Mouse (Mus musculus) heart, adult 2 months (tissue): ENCODE measurements around the gene Rpusd3. TPM values are rescaled to one million over a fixed set of nuclear protein-coding genes. Genes with fewer than 3 reads are reported as not detected.

ENCODE experiments used
- DNase-seq, 2 experiments: peaks; one replicate each; pipeline ENCODE4 v3.0.0; 2021
- H3K27ac ChIP-seq: fragments of 200-600 bp; 2 replicates; pipeline ENCODE4 v1.8.1; 2022
- H3K27me3 ChIP-seq: fragments of 200-500 bp; 2 replicates; pipeline ENCODE4 v1.6.1; 2012; ENCODE audit warnings: mild to moderate bottlenecking, low read length, inconsistent platforms, mixed read lengths; ENCODE audit not compliant: control insufficient read depth, insufficient read depth
- H3K36me3 ChIP-seq: fragments of 200-500 bp; 2 replicates; pipeline ENCODE4 v1.6.1; 2012; ENCODE audit warnings: low read length, inconsistent platforms; ENCODE audit not compliant: control insufficient read depth, insufficient read depth
- H3K4me1 ChIP-seq: fragments of 200-500 bp; 2 replicates; pipeline ENCODE4 v1.6.1; 2011; ENCODE audit warnings: low read length; ENCODE audit not compliant: control insufficient read depth, insufficient read depth
- H3K4me3 ChIP-seq: fragments of 200-600 bp; 2 replicates; pipeline ENCODE4 v1.8.1; 2022
- H3K79me2 ChIP-seq: fragments of 200-500 bp; replicated peaks from 2 replicates; pipeline ENCODE4 v1.6.1; 2012; ENCODE audit warnings: mild to moderate bottlenecking, inconsistent platforms, low read length, moderate library complexity, mixed read lengths; ENCODE audit not compliant: control insufficient read depth, insufficient read depth
- H3K9ac ChIP-seq: fragments of 200-500 bp; 2 replicates; pipeline ENCODE4 v1.6.1; 2012; ENCODE audit warnings: low read depth, mild to moderate bottlenecking, control low read depth, inconsistent platforms, low read length, mixed read lengths
- CTCF ChIP-seq: fragments of 200-600 bp; IDR thresholded peaks from 2 replicates; pipeline ENCODE4 v1.8.1; 2022; ENCODE audit warnings: antibody characterized with exemption, mild to moderate bottlenecking, moderate library complexity
- EP300 ChIP-seq: fragments of 200-500 bp; IDR thresholded peaks from 2 replicates; pipeline ENCODE4 v1.6.1; 2011; ENCODE audit warnings: low read depth, low read length, control low read depth; ENCODE audit not compliant: insufficient read depth
- POLR2A ChIP-seq: fragments of 200-500 bp; IDR thresholded peaks from 2 replicates; pipeline ENCODE4 v1.6.1; 2011; ENCODE audit warnings: mild to moderate bottlenecking, low read depth, low read length, control low read depth; ENCODE audit not compliant: insufficient read depth
- WGBS: fragments of 180-500 bp; shearing (Covaris S2); methylation state at CpG from one replicate; pipeline ENCODE4 v1.1.7; 2018; 5-methylcytosine and 5-hydroxymethylcytosine counted together
- intact Hi-C: fragments of 180-260 bp; cut with DNase I; formaldehyde crosslinking; loops from one replicate; pipeline ENCODE4 v1.15.1; 2025
- polyA plus RNA-seq: library from polyadenylated mRNA; depleted of rRNA; stranded (reverse); fragments of >200 nt; gene quantifications from 2 replicates; pipeline ENCODE4 v1.2.3, GENCODE M21; 2012
- total RNA-seq, 2 experiments: library from RNA; stranded (reverse); gene quantifications; 2 replicates each; pipeline ENCODE4 v1.2.3; 2021

Gene Rpusd3
- total and polyA plus RNA-seq, 3 experiments, result 8.3 to 39.0 (median 10.3) TPM

DNA sequence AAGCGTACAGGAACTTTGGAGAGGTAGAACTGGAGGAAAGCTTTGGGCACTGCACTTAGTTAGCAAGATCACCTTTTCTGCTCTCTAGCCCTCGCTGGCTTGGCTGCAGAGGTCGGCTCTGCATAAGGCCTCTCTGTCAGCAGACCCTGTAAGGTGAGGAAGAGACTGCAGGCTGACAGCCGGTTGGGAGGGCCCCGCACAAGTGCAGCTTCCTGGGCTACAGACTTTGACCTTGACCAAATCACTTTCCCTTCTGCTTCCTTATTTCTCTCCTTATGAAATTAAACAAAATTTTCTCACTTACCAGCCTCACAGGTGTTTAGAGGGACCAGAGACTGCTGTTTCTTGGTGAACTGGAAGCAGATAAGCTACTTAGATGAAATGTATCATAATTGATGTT, 35.9 kb upstream of the Rpusd3 start:
- no peak for DNase-seq
- no peaks in the 10 kb centered on the region for H3K27me3 ChIP-seq
- H3K79me2 ChIP-seq, result no peaks in the 10 kb centered on the region
- H3K4me1 ChIP-seq, result peaks cover 3% of the 10 kb centered on the region
- H3K4me3 ChIP-seq, result no peak overlapping the region
- TF ChIP-seq EP300, result no peak
- TF ChIP-seq POLR2A, result no peak
- no peak for TF ChIP-seq CTCF
- intact Hi-C loops, result no loop called here
- 55% methylated on average over 5 of the region's 5 CpGs for WGBS
- H3K27ac ChIP-seq, result no peak overlapping the region
- no peaks in the 10 kb centered on the region for H3K36me3 ChIP-seq
- H3K9ac ChIP-seq, result no peak overlapping the region

DNA sequence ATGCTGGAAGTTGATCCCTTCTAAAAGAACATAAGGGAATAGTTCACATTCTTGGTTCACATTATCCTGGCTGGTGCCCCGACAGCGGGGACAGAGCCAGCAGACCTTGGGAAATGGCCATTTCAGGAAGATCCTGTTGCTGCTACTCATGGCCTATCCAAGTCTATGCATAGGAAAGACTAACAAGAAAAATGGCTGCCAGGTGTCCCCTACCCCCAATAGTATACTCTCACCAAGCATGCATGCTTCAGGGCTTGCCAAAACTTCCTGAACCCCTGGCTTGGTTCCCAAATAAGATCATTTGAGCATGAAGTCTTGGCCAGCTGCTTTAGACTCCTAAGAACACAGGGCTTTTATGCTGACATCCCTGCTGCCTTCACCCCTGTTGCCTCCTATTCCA, 32.7 kb upstream of the Rpusd3 start:
- 33% methylated on average over 2 of the region's 2 CpGs for WGBS
- H3K27me3 ChIP-seq, result no peaks in the 10 kb centered on the region
- no peak for TF ChIP-seq POLR2A
- TF ChIP-seq EP300, result no peak
- no peak for TF ChIP-seq CTCF
- intact Hi-C loops, result no loop called here
- no peak overlapping the region for H3K27ac ChIP-seq
- H3K4me3 ChIP-seq, result no peak overlapping the region
- H3K9ac ChIP-seq, result no peak overlapping the region
- no peaks in the 10 kb centered on the region for H3K79me2 ChIP-seq
- H3K36me3 ChIP-seq, result 0 out of 2 replicates have a peak, but pooled peaks cover 2% of the 10 kb centered on the region
- no peak for DNase-seq
- peaks cover 3% of the 10 kb centered on the region for H3K4me1 ChIP-seq

DNA sequence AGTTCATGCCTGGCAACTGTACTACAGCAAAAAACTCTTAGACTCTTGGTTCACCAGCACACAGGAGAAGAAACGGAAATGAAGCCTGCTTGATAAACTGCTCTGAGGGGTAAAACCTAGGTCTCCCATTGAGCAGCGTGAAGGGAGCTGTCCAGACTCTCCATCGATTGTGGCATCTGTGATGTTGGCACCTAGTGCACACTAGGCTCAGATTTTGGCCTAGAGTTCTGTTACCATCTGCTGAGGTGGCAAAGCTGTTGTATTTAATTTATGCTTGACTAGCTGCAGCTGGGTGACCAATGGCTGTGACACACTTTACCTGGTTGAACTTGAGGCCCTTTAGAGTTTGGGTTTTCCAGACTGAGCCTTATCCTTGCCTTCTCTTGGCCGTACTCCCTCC, 28.5 kb upstream of the Rpusd3 start:
- no peak overlapping the region for H3K27ac ChIP-seq
- intact Hi-C loops, result no loop called here
- H3K4me3 ChIP-seq, result no peak overlapping the region
- no peaks in the 10 kb centered on the region; the same call in 1 of the 2 replicates for H3K79me2 ChIP-seq
- DNase-seq, result no peak
- WGBS, result 97% methylated on average over 4 of the region's 4 CpGs
- H3K36me3 ChIP-seq, result 0 out of 2 replicates have a peak, but pooled peaks cover 2% of the 10 kb centered on the region
- H3K27me3 ChIP-seq, result no peaks in the 10 kb centered on the region
- H3K4me1 ChIP-seq, result peaks cover 5% of the 10 kb centered on the region
- no peak for TF ChIP-seq CTCF
- no peak for TF ChIP-seq EP300
- TF ChIP-seq POLR2A, result no peak
- no peak overlapping the region for H3K9ac ChIP-seq

DNA sequence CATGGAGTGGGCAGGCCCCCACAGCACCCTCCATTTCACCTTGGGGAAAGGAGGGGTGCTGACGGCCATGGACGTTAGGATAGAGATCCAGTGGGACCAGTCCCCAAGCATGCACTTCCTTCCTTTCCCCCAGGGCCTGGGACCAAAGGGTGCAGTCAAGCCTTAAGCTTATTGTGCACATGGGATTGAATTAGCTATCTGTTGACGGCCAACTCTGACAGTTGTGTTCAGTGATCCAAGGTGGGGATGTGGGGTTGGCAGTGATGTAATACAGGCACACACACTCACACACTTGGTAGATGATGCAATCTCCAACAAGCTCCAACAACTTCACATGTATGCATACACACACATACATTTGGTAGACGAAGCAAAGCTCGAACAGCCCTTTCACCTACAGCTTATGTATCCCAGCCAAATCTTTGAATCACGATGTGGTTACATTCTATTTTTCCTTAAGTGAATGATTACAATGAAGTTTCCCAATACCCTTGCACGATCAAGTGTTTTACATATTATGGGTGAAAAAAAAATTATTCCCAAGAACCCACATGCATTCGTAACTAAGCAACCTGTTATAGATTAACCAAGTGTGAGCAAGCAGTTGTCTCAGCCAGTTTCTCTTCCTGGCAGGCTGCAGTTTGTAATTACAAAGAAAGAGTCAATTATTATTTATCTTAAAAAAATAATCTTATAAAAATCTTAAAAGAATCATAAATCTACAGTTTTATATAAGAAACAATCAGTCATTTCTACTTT, 25.2 kb upstream of the Rpusd3 start:
- Histone ChIP-seq H3K27ac (no peak overlapping the region), H3K36me3 (0 out of 2 replicates have a peak, but pooled peaks cover 2% of the 10 kb centered on the region), H3K4me3 (no peak overlapping the region), H3K9ac (no peak overlapping the region), H3K27me3 (no peaks in the 10 kb centered on the region), H3K79me2 (no peaks in the 10 kb centered on the region; the same call in 1 of the 2 replicates), H3K4me1 (peaks cover 2% of the 10 kb centered on the region)
- TF ChIP-seq EP300 (no peak), POLR2A (no peak), CTCF (no peak)
- 83% methylated on average over 8 of the region's 8 CpGs for WGBS
- no peak for DNase-seq
- intact Hi-C loops, result loop anchor here (5.0 kb wide), 1 partner anchor 38 kb away; the partner anchor contains the start of gene Creld1

DNA sequence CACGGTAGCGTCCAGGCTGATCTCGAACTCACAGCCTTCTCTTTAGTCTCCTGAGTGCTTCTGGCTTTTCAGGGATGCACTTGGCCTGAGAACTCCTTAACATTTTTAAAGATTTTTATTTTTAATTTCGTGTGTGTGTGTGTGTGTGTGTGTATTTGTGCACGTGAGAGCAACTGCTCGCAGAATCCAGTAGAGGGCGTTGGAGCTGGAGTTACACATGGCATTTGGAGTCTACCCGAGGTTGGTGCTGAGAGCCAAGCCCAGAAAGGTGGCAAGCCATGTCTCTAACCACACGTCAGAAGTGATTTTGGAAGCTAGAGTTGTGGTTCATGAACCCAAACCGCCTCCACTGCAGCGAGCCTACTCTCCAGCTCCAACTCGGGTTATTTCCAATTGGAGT, 24.0 kb upstream of the Rpusd3 start:
- peak; percentile 32 for TF ChIP-seq CTCF
- no peak for TF ChIP-seq POLR2A
- no peak for TF ChIP-seq EP300
- WGBS, result 43% methylated on average over 12 of the region's 12 CpGs
- peaks cover 2% of the 10 kb centered on the region for H3K4me1 ChIP-seq
- H3K9ac ChIP-seq, result peak overlapping the region; percentile 77
- H3K36me3 ChIP-seq, result 0 out of 2 replicates have a peak, but pooled peaks cover 2% of the 10 kb centered on the region
- H3K27ac ChIP-seq, result peak overlapping the region; percentile 82
- no peaks in the 10 kb centered on the region for H3K27me3 ChIP-seq
- intact Hi-C loops, result loop anchor here (5.0 kb wide), 1 partner anchor 39 kb away; the partner anchor contains the start of gene Creld1
- no peak for DNase-seq
- H3K4me3 ChIP-seq, result peak overlapping the region; percentile 88
- H3K79me2 ChIP-seq, result no peaks in the 10 kb centered on the region; the same call in 1 of the 2 replicates
